Mouse (Mus musculus) lung, postnatal 0 days (tissue): ENCODE data around the gene Spata13. TPM values are rescaled to one million over a fixed set of nuclear protein-coding genes. Genes with fewer than 3 reads are reported as not detected.

Experiments used
- ATAC-seq: fragments of 200-750 bp; cut with Nextera tagmentation; 2 replicates; pipeline ENCODE4 v1.8.0; 2017; ENCODE audit warnings: moderate library complexity
- DNase-seq: peaks from one replicate; pipeline ENCODE4 v3.0.0-alpha.2; 2016; ENCODE audit warnings: low spot score
- H3K27ac ChIP-seq: fragments of 300-500 bp; sonication (generic); 2 replicates; pipeline ENCODE4 v1.5.1; 2014; ENCODE audit warnings: antibody characterized with exemption, mild to moderate bottlenecking, low read length, mixed read lengths
- H3K27me3 ChIP-seq: fragments of 300-500 bp; sonication (generic); replicated peaks from 2 replicates; pipeline ENCODE4 v1.6.1; 2014; ENCODE audit warnings: low read length, mixed read lengths; ENCODE audit not compliant: insufficient read depth
- H3K36me3 ChIP-seq: fragments of 300-500 bp; sonication (generic); 2 replicates; pipeline ENCODE4 v1.6.1; 2014; ENCODE audit warnings: low read length, mixed read lengths; ENCODE audit not compliant: insufficient read depth
- H3K4me1 ChIP-seq: fragments of 300-500 bp; sonication (generic); 2 replicates; pipeline ENCODE4 v1.6.1; 2014; ENCODE audit warnings: antibody characterized with exemption, low read depth, low read length, mixed read lengths; ENCODE audit not compliant: insufficient read depth
- H3K4me2 ChIP-seq: fragments of 300-500 bp; sonication (generic); replicated peaks from 2 replicates; pipeline ENCODE4 v1.6.1; 2014; ENCODE audit warnings: low read depth, mild to moderate bottlenecking, low read length, moderate library complexity, mixed read lengths
- H3K4me3 ChIP-seq: fragments of 300-500 bp; sonication (generic); 2 replicates; pipeline ENCODE4 v1.5.1; 2014; ENCODE audit warnings: low read depth, low read length
- H3K9ac ChIP-seq: fragments of 300-500 bp; sonication (generic); replicated peaks from 2 replicates; pipeline ENCODE4 v1.6.1; 2014; ENCODE audit warnings: low read depth, mild to moderate bottlenecking
- H3K9me3 ChIP-seq: fragments of 300-500 bp; sonication (generic); 2 replicates; pipeline ENCODE4 v1.6.1; 2016; ENCODE audit warnings: low read length, mixed read lengths
- CTCF ChIP-seq: IDR thresholded peaks from 2 replicates; pipeline ENCODE4 v1.5.1; 2016; ENCODE audit warnings: antibody characterized with exemption, mild to moderate bottlenecking
- EP300 ChIP-seq: IDR thresholded peaks from 2 replicates; pipeline ENCODE4 v1.6.1; 2016; ENCODE audit warnings: antibody characterized with exemption, mild to moderate bottlenecking, control low read depth
- WGBS: fragments of 180-500 bp; shearing (Covaris S2); extraction: QIAGEN DNeasy Blood & Tissue Kit; methylation state at CpG from one replicate; pipeline ENCODE4 v1.1.7; 2014; 5-methylcytosine and 5-hydroxymethylcytosine counted together
- polyA plus RNA-seq: library from polyadenylated mRNA; unstranded; fragments of >200 nt; fragmentation: Nextera tagmentation; extraction: Ambion mirVana; gene quantifications from 2 replicates; pipeline ENCODE4 v1.2.1, GENCODE M21; 2015

Gene Spata13
- polyA plus RNA-seq, 1 experiment from 2014 or later = 11.7 TPM

- no peak overlapping the region for H3K9ac ChIP-seq
- H3K4me1 ChIP-seq = no peaks in the 10 kb centered on the region
- H3K4me2 ChIP-seq = no peak overlapping the region
- H3K4me3 ChIP-seq = no peak overlapping the region
- 75% methylated on average over 5 of the region's 5 CpGs for WGBS
- no peaks in the 10 kb centered on the region for H3K27me3 ChIP-seq
- DNase-seq (no peak), ATAC-seq (no peak)
- TF ChIP-seq EP300 (no peak), CTCF (no peak)
- no peaks in the 10 kb centered on the region for H3K9me3 ChIP-seq
- no peak overlapping the region for H3K27ac ChIP-seq
- 0 out of 2 replicates have a peak, but pooled peaks cover 6% of the 10 kb centered on the region for H3K36me3 ChIP-seq
Observed at GRCm38 (mm10) chr14:60711161-60711560, 77.4 kb downstream of the Spata13 start.

DNA sequence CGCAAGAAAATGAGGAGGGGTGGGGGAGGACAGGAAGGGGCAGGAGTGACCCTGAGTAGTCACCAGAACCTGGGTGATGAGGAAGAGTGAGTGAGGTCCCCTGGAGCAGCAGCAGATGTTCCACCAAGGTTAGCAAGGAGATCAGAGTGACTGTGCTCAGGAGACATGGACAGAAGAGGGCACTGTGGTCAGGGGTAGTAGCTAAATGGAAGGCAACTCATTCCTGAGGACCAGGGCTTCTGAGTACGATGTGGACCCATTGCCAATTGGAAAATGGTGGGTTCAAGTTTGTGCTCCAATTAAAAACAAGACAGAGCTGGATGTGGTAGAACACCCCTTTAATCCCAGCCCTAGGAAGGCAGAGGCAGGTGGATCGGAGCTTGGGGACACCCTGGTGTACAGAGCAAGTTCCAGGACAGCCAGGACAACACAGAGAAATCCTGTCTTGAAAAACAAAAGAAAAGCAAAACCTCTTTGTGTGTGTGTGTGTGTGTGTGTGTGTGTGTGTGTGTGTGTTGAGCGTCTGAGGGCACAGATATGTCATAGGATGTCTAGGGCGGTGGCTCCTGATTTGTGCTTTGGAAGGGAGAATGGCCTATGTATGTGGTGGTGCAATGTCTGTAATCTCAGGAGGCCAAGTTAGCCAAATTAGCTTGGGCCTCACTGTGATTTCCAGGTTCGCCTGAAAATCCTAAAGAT, 77.9 kb downstream of the Spata13 start:
- peak; percentile 30 for DNase-seq
- no peaks in the 10 kb centered on the region for H3K9me3 ChIP-seq
- no peak overlapping the region for H3K9ac ChIP-seq
- no peak for TF ChIP-seq EP300
- TF ChIP-seq CTCF = peak; percentile 71
- H3K27ac ChIP-seq = no peak overlapping the region
- no peak for ATAC-seq
- H3K4me2 ChIP-seq = no peak overlapping the region
- 80% methylated on average over 6 of the region's 6 CpGs for WGBS
- H3K4me3 ChIP-seq = no peak overlapping the region
- no peaks in the 10 kb centered on the region for H3K27me3 ChIP-seq
- 0 out of 2 replicates have a peak, but pooled peaks cover 6% of the 10 kb centered on the region for H3K36me3 ChIP-seq
- no peaks in the 10 kb centered on the region for H3K4me1 ChIP-seq

- DNase-seq (no peak), ATAC-seq (no peak)
- no peak overlapping the region for H3K27ac ChIP-seq
- 0 out of 2 replicates have a peak, but pooled peaks cover 6% of the 10 kb centered on the region for H3K36me3 ChIP-seq
- H3K4me3 ChIP-seq = no peak overlapping the region
- no peaks in the 10 kb centered on the region for H3K9me3 ChIP-seq
- no peaks in the 10 kb centered on the region for H3K27me3 ChIP-seq
- no peak overlapping the region for H3K4me2 ChIP-seq
- WGBS = 87% methylated on average over 11 of the region's 11 CpGs
- TF ChIP-seq EP300 = no peak
- no peak overlapping the region for H3K9ac ChIP-seq
- H3K4me1 ChIP-seq = no peaks in the 10 kb centered on the region
Observed at GRCm38 (mm10) chr14:60712289-60712830, 78.6 kb downstream of the Spata13 start.

DNA sequence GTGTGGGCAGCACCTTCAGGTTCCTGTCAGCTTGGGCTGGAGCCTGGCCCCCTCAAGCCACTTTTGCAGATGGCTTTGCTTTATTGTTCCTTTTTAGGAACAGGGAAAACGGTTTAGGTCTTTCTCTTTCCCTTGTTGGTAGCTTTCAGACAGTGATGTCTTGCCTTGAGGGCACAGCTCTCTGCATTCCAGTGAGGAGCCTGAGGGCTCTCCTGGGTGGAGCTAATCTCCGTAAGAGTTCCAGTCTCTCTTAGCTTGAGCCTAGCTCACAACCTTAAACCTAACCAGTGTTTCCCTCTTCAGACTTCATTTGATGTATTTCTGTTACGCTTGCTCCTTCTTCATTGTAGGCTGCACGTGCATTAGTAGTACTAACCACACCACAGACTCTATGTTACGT, 81.9 kb downstream of the Spata13 start:
- Histone ChIP-seq H3K27me3 (no peaks in the 10 kb centered on the region), H3K4me1 (no peaks in the 10 kb centered on the region), H3K4me3 (no peak overlapping the region), H3K4me2 (no peak overlapping the region), H3K9ac (no peak overlapping the region), H3K9me3 (no peaks in the 10 kb centered on the region), H3K27ac (no peak overlapping the region), H3K36me3 (0 out of 2 replicates have a peak, but pooled peaks cover 5% of the 10 kb centered on the region)
- DNase-seq (no peak), ATAC-seq (no peak)
- TF ChIP-seq CTCF = no peak
- no peak for TF ChIP-seq EP300
- WGBS = 75% methylated on average over 5 of the region's 5 CpGs

- Histone ChIP-seq H3K36me3 (no peaks in the 10 kb centered on the region), H3K4me1 (peaks cover 7% of the 10 kb centered on the region; the same call in 1 of the 2 replicates), H3K27ac (no peak overlapping the region), H3K9ac (no peak overlapping the region), H3K4me2 (no peak overlapping the region), H3K9me3 (no peaks in the 10 kb centered on the region), H3K4me3 (no peak overlapping the region), H3K27me3 (no peaks in the 10 kb centered on the region)
- DNase-seq = no peak
- ATAC-seq = no peak
- WGBS = 50% methylated on average over 8 of the region's 8 CpGs
- TF ChIP-seq CTCF = no peak
- no peak for TF ChIP-seq EP300
Observed at GRCm38 (mm10) chr14:60721304-60721703, 87.5 kb downstream of the Spata13 start.

DNA sequence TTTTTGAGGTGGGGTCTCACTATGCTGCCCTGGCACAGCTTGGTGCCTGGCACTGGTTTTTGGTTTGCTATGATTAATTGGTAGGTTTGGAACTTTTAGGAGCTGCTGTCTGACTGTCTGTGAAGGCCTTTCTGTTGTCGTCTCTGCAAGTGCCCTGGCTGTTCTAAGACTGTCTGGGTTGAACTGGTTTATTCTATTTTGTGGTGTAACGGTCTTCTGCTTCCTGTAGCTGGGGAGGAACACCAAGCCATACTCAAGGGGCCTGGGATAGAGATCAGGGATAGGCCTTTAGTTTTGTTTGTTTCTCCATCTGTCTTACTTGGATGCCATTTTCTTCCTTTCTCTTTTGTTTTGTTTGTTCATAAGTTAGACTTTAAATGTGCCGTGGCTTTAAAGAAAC, 88.1 kb downstream of the Spata13 start:
- 61% methylated on average over 3 of the region's 3 CpGs for WGBS
- Histone ChIP-seq H3K4me1 (peaks cover 7% of the 10 kb centered on the region; the same call in 1 of the 2 replicates), H3K4me3 (no peak overlapping the region), H3K27me3 (no peaks in the 10 kb centered on the region), H3K9me3 (no peaks in the 10 kb centered on the region), H3K27ac (no peak overlapping the region), H3K4me2 (no peak overlapping the region), H3K9ac (no peak overlapping the region), H3K36me3 (no peaks in the 10 kb centered on the region)
- no peak for DNase-seq
- ATAC-seq = no peak
- TF ChIP-seq CTCF (no peak), EP300 (no peak)
